Mouse (Mus musculus) CH12F3 (cell line): ENCODE data around the gene Slc25a54.

ENCODE experiments used
- in situ Hi-C: fragments of 300-500 bp; cut with MboI; formaldehyde crosslinking; loops from 2 replicates; pipeline ENCODE4 v1.14.3; 2020; ENCODE audit warnings: low sequenced_read_pairs

Slc25a54 gene

GRCm38 (mm10) chr3:109080169-109080568 lies at the start of gene Slc25a54:
Gene Slc25a54, plus strand, starts transcription at chr3:109080469.
- in situ Hi-C loops = no loop called here

GRCm38 (mm10) chr3:109030817-109031216 lies 49.5 kb upstream of the Slc25a54 start:
- in situ Hi-C loops = no loop called here

- in situ Hi-C loops = no loop called here
These were observed 48.6 kb upstream of the Slc25a54 start for GRCm38 (mm10) chr3:109031626-109032025.

GRCm38 (mm10) chr3:109032306-109032705 lies 48.0 kb upstream of the Slc25a54 start:
- in situ Hi-C loops = no loop called here

- in situ Hi-C loops = no loop called here
These were observed 45.9 kb upstream of the Slc25a54 start for GRCm38 (mm10) chr3:109034411-109034810.

GRCm38 (mm10) chr3:109040908-109041307 lies 39.4 kb upstream of the Slc25a54 start:
- in situ Hi-C loops = no loop called here

- in situ Hi-C loops = no loop called here
These were observed 36.9 kb upstream of the Slc25a54 start for GRCm38 (mm10) chr3:109043395-109043794.

GRCm38 (mm10) chr3:109046428-109046827 lies 33.8 kb upstream of the Slc25a54 start:
- in situ Hi-C loops = no loop called here

GRCm38 (mm10) chr3:109047707-109048283 lies 32.5 kb upstream of the Slc25a54 start:
- in situ Hi-C loops = no loop called here

GRCm38 (mm10) chr3:109051056-109051945 lies 29.0 kb upstream of the Slc25a54 start:
- in situ Hi-C loops = loop anchor here (25.0 kb wide), 1 partner anchor 264 kb away; no protein-coding TSS in a partner anchor

- in situ Hi-C loops = loop anchor here (25.0 kb wide), 1 partner anchor 265 kb away; no protein-coding TSS in a partner anchor
These were observed 28.3 kb upstream of the Slc25a54 start for GRCm38 (mm10) chr3:109051946-109052331.

GRCm38 (mm10) chr3:109059903-109060302 lies 20.4 kb upstream of the Slc25a54 start:
- in situ Hi-C loops = loop anchor here (25.0 kb wide), 1 partner anchor 273 kb away; no protein-coding TSS in a partner anchor

- in situ Hi-C loops = loop anchor here (25.0 kb wide), 1 partner anchor 275 kb away; no protein-coding TSS in a partner anchor
These were observed 17.9 kb upstream of the Slc25a54 start for GRCm38 (mm10) chr3:109062391-109062790.

GRCm38 (mm10) chr3:109062989-109063388 lies 17.3 kb upstream of the Slc25a54 start:
- in situ Hi-C loops = loop anchor here (25.0 kb wide), 1 partner anchor 276 kb away; no protein-coding TSS in a partner anchor

- in situ Hi-C loops = no loop called here
These were observed 4.1 kb downstream of the Slc25a54 start for GRCm38 (mm10) chr3:109084418-109084817.

- in situ Hi-C loops = no loop called here
These were observed 8.2 kb downstream of the Slc25a54 start for GRCm38 (mm10) chr3:109088460-109088859.

- in situ Hi-C loops = no loop called here
These were observed 24.4 kb downstream of the Slc25a54 start for GRCm38 (mm10) chr3:109104702-109105101.

- in situ Hi-C loops = no loop called here
These were observed 36.9 kb downstream of the Slc25a54 start for GRCm38 (mm10) chr3:109117136-109117535.

GRCm38 (mm10) chr3:109119562-109119961 lies 39.3 kb downstream of the Slc25a54 start:
- in situ Hi-C loops = no loop called here

GRCm38 (mm10) chr3:109119973-109120372 lies 39.7 kb downstream of the Slc25a54 start:
- in situ Hi-C loops = no loop called here

GRCm38 (mm10) chr3:109122641-109123530 lies 42.6 kb downstream of the Slc25a54 start, which contains the start of gene Slc25a24:
Gene Slc25a24, plus strand, starts transcription at chr3:109123149.
- in situ Hi-C loops = no loop called here
